Comparison of ENCODE assay signal across 9 mouse cellular contexts in the genomic region with DNA sequence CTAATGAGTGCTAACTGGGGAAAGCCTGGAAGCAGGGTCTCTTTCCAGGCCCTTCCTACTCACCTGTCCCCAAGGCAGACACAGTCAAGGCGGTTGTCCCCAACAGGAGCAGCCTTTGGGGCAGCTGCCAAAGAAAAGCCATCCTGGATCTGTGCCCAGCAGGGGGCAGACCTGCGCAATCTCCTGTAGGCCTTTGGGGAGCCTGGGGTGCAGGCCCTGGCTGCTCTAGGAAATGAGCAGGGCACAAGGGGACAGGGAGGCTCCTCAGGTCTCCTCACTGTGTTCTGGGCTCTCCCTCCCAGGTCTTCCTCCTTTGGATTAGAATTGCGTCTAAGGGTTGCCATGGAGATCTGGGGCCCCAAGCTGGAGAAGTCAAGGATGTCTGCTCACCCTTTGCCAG. TPM values are rescaled to one million over a fixed set of nuclear protein-coding genes. Genes with fewer than 3 reads are reported as not detected.
DNase-seq lines count a peak whose midpoint lies in the region; ATAC-seq and TF ChIP-seq lines count a peak whose summit lies in the region.
"Had no signal": no experiment of that assay in that cellular context is flagged by ENCODE, and none has a peak within 500 bp of the region (broad histone marks: within the 10 kb centered on the region; RNA-seq: fewer than 3 reads in every experiment).

No protein-coding gene starts in this region.

- H3K9ac ChIP-seq in liver, adult 2 months (ENCODE audit: low read depth, low read length): no peak overlapping the region
- no peak overlapping the region for H3K9ac ChIP-seq in liver, embryonic 11.5 days (ENCODE audit: low read depth, low read length)
- no peak overlapping the region for H3K9ac ChIP-seq in stomach, postnatal 0 days (ENCODE audit: low read length)
- H3K9ac ChIP-seq in hindbrain, postnatal 0 days (replicated peaks; ENCODE audit: low read length): no peak overlapping the region

- no peak overlapping the region for H3K4me2 ChIP-seq in liver, embryonic 11.5 days
- H3K4me2 ChIP-seq in stomach, postnatal 0 days (replicated peaks; ENCODE audit: low read depth): no peak overlapping the region
- no peak overlapping the region for H3K4me2 ChIP-seq in hindbrain, postnatal 0 days (ENCODE audit: low read depth, low read length)

- H3K27me3 ChIP-seq in liver, adult 2 months (ENCODE audit: control insufficient read depth, insufficient read depth, low read length): no peaks in the 10 kb centered on the region
- peaks cover 16% of the 10 kb centered on the region for H3K27me3 ChIP-seq in liver, embryonic 11.5 days (replicated peaks; ENCODE audit: control insufficient read depth, insufficient read depth, low read length)
- H3K27me3 ChIP-seq in stomach, postnatal 0 days (ENCODE audit: control insufficient read depth, insufficient read depth, low read length): no peaks in the 10 kb centered on the region; the same call in 1 of the 2 replicates
- H3K27me3 ChIP-seq in hindbrain, postnatal 0 days (ENCODE audit: insufficient read depth, low read length): peaks cover 3% of the 10 kb centered on the region; the same call in 1 of the 2 replicates

- intact Hi-C loops in left cerebral cortex, postnatal 25 days (cut with DNase I): no loop called here

- H3K9me3 ChIP-seq in liver, embryonic 11.5 days (ENCODE audit: control insufficient read depth, low read length): no peaks in the 10 kb centered on the region
- H3K9me3 ChIP-seq in stomach, postnatal 0 days (ENCODE audit: control insufficient read depth, low read length): no peaks in the 10 kb centered on the region
- H3K9me3 ChIP-seq in hindbrain, postnatal 0 days (ENCODE audit: low read length): no peaks in the 10 kb centered on the region

- 68% methylated on average over 3 of the region's 3 CpGs for WGBS in liver, adult 2 months
- 50% methylated on average over 3 of the region's 3 CpGs for WGBS in liver, embryonic 11.5 days
- 46% methylated on average over 3 of the region's 3 CpGs for WGBS in stomach, postnatal 0 days
- WGBS in hindbrain, postnatal 0 days: 31% methylated on average over 3 of the region's 3 CpGs

- TF ChIP-seq CTCF in liver, adult 2 months (IDR thresholded peaks at IDR 0.05; ENCODE audit: low read depth, low read length): peak; percentile 47
- peak; percentile 57 for TF ChIP-seq CTCF in stomach, postnatal 0 days (IDR thresholded peaks at IDR 0.05; ENCODE audit: low read depth)
- no peak for TF ChIP-seq CTCF in hindbrain, postnatal 0 days (IDR thresholded peaks at IDR 0.05; ENCODE audit: low read depth)

- no peak overlapping the region for H3K4me3 ChIP-seq in liver, adult 2 months (ENCODE audit: insufficient read depth, low read depth, low read length)
- H3K4me3 ChIP-seq in liver, embryonic 11.5 days (ENCODE audit: low read depth, low read length): no peak overlapping the region
- H3K4me3 ChIP-seq in stomach, postnatal 0 days (ENCODE audit: low read depth, low read length): no peak overlapping the region
- no peak overlapping the region for H3K4me3 ChIP-seq in hindbrain, postnatal 0 days (ENCODE audit: low read length)

- no peaks in the 10 kb centered on the region for H3K79me2 ChIP-seq in liver, adult 2 months (ENCODE audit: control insufficient read depth, insufficient read depth, low read length)

- no peak for TF ChIP-seq EP300 in stomach, postnatal 0 days (optimal IDR thresholded peaks at IDR 0.05)

- H3K4me1 ChIP-seq in liver, adult 2 months (ENCODE audit: control insufficient read depth, insufficient read depth, low read length): no peaks in the 10 kb centered on the region
- H3K4me1 ChIP-seq in liver, embryonic 11.5 days (replicated peaks; ENCODE audit: control insufficient read depth, insufficient read depth, low read length): no peaks in the 10 kb centered on the region; the same call in 1 of the 2 replicates
- H3K4me1 ChIP-seq in stomach, postnatal 0 days (replicated peaks; ENCODE audit: control insufficient read depth, insufficient read depth): no peaks in the 10 kb centered on the region
- peaks cover 5% of the 10 kb centered on the region; the same call in 1 of the 2 replicates for H3K4me1 ChIP-seq in hindbrain, postnatal 0 days (ENCODE audit: insufficient read depth, low read length)

- ATAC-seq in liver, embryonic 11.5 days (replicated peaks; ENCODE audit: low FRiP score): no peak
- no peak for ATAC-seq in stomach, postnatal 0 days (ENCODE audit: low FRiP score, low TSS enrichment)
- no peak for ATAC-seq in hindbrain, postnatal 0 days

- TF ChIP-seq POLR2A in liver, adult 2 months (IDR thresholded peaks at IDR 0.05; ENCODE audit: extremely low read depth, insufficient read depth, low read length): no peak

- no peaks in the 10 kb centered on the region for H3K36me3 ChIP-seq in liver, adult 2 months (ENCODE audit: control insufficient read depth, insufficient read depth, low read length)
- H3K36me3 ChIP-seq in liver, embryonic 11.5 days (ENCODE audit: control insufficient read depth, insufficient read depth, low read length): no peaks in the 10 kb centered on the region
- H3K36me3 ChIP-seq in stomach, postnatal 0 days (ENCODE audit: control insufficient read depth, insufficient read depth, low read length): no peaks in the 10 kb centered on the region
- H3K36me3 ChIP-seq in hindbrain, postnatal 0 days (ENCODE audit: insufficient read depth, low read length): no peaks in the 10 kb centered on the region

- DNase-seq in liver, adult 2 months (ENCODE audit: extremely low read depth, low read depth, low spot score): no peak
- DNase-seq in liver, embryonic 11.5 days (ENCODE audit: low spot score): no peak
- peak; percentile 63 to 64 for DNase-seq in adrenal gland, adult 18-20 months (ENCODE audit: low spot score in 2 of 2)
- peak; percentile 54 to 59 for DNase-seq in kidney, postnatal 4 days
- peak; percentile 40 for DNase-seq in stomach, postnatal 0 days (ENCODE audit: low spot score)
- no peak for DNase-seq in hindbrain, postnatal 0 days (ENCODE audit: low spot score)
- DNase-seq in left cerebral cortex, postnatal 25 days (ENCODE audit: low spot score in 2 of 2): no peak
- no peak for DNase-seq in cerebellum, adult 18-20 months

- H3K27ac ChIP-seq in liver, adult 2 months (replicated peaks; ENCODE audit: insufficient read depth, low read depth, low read length): no peak overlapping the region
- H3K27ac ChIP-seq in liver, embryonic 11.5 days (ENCODE audit: low read depth, low read length): no peak overlapping the region
- H3K27ac ChIP-seq in stomach, postnatal 0 days (replicated peaks): no peak overlapping the region
- no peak overlapping the region for H3K27ac ChIP-seq in hindbrain, postnatal 0 days

RNA-seq across cellular contexts. Expression of a gene that starts 7.4 kb away (rescaled TPM):
- not detected in 2 replicates for total RNA-seq in liver, adult 2 months (2014; rRNA removed)
- polyA plus RNA-seq in liver, adult 2 months (2012; rRNA removed): not detected in 2 replicates
- polyA plus RNA-seq in liver, embryonic 11.5 days (2014; fragmentation: Nextera tagmentation; extraction: Ambion mirVana): not detected in 2 replicates
- total RNA-seq in adrenal gland, adult 18-20 months (2021): under 1 TPM in 1 of 2 experiments, not detected in 1; 0.83 TPM
- polyA plus RNA-seq in stomach, postnatal 0 days (2015; fragmentation: Nextera tagmentation; extraction: Ambion mirVana): not detected in 2 replicates
- total RNA-seq in hindbrain, postnatal 0 days (2014; rRNA removed): not detected in 2 replicates
- 0.40 TPM in 1 of 2 replicates, not detected in the other for polyA plus RNA-seq in hindbrain, postnatal 0 days (2015; fragmentation: Nextera tagmentation; extraction: Ambion mirVana)
- total RNA-seq in left cerebral cortex, postnatal 25 days (2021): not detected
- polyA plus RNA-seq: lung, embryonic 16.5 days had no signal

RNA-seq across cellular contexts. Expression of a gene that starts 11.7 kb away (rescaled TPM):
- total RNA-seq in liver, adult 2 months (2014; rRNA removed): 19.6 and 24.7 TPM in 2 replicates
- 15.1 and 21.8 TPM in 2 replicates for polyA plus RNA-seq in liver, adult 2 months (2012; rRNA removed)
- 65.7 and 70.3 TPM in 2 replicates for polyA plus RNA-seq in liver, embryonic 11.5 days (2014; fragmentation: Nextera tagmentation; extraction: Ambion mirVana)
- total RNA-seq in adrenal gland, adult 18-20 months (2021): 100 to 1,000 TPM in 1 of 2 experiments, 10 to 100 TPM in 1; 92.3 to 111 TPM
- polyA plus RNA-seq in stomach, postnatal 0 days (2015; fragmentation: Nextera tagmentation; extraction: Ambion mirVana): 30.0 and 35.4 TPM in 2 replicates
- 61.8 and 63.8 TPM in 2 replicates for total RNA-seq in hindbrain, postnatal 0 days (2014; rRNA removed)
- polyA plus RNA-seq in hindbrain, postnatal 0 days (2015; fragmentation: Nextera tagmentation; extraction: Ambion mirVana): 43.9 and 45.6 TPM in 2 replicates
- total RNA-seq in left cerebral cortex, postnatal 25 days (2021): 100 to 1,000 TPM; 108 to 121 TPM

Comparison
In these comparisons a context has a peak if more than half of its experiments do, and no peak if none do; other contexts are left out.
1. DNase-seq: peak in adrenal gland, adult 18-20 months (2 of 2), kidney, postnatal 4 days (2 of 2) and stomach, postnatal 0 days (single experiment); none in liver, adult 2 months (single experiment), liver, embryonic 11.5 days (single experiment), hindbrain, postnatal 0 days (single experiment), left cerebral cortex, postnatal 25 days (0 of 2) and cerebellum, adult 18-20 months (0 of 2).